Mouse (Mus musculus): ENCODE measurements at regions not wholly inside any gene's neighbourhood (a gene's known extent, or its start where the extent isn't known, plus 50 kb on each side); places are given as distances from the start of the nearest gene placed in this dataset.

- no peak for TF ChIP-seq CTCF (IDR thresholded peaks at IDR 0.05; ENCODE audit: borderline replicate concordance, insufficient read depth, low read depth, low read length)
- TF ChIP-seq POLR2A (IDR thresholded peaks at IDR 0.05; ENCODE audit: borderline replicate concordance, insufficient read depth, low read length), result no peak
Measured at GRCm38 (mm10) chr13:28481224-28481965, 224.1 kb downstream of the Gm11361 start.
